Mouse (Mus musculus) brain, adult 2 months (tissue): ENCODE data around the gene Serpina3k.
"Not testable (repeated sequence)": the region's sequence is repeated elsewhere in the genome, so short reads cannot be mapped to it uniquely, and the experiment has no call there.

Experiments used
- DNase-seq: peaks from one replicate; pipeline ENCODE4 v3.0.0; 2011; ENCODE audit warnings: low read depth, low spot score

Gene Serpina3k

GRCm38 (mm10) chr12:104338226-104338625 lies at the start of gene Serpina3k, which contains the start of gene Serpina3m:
Gene Serpina3k, plus strand, starts transcription at chr12:104338486.
Gene Serpina3m, plus strand, starts transcription at chr12:104338486.
- not testable (repeated sequence) for DNase-seq

GRCm38 (mm10) chr12:104289872-104290271 lies 48.4 kb upstream of the Serpina3k start:
- DNase-seq = no peak

GRCm38 (mm10) chr12:104293963-104294362 lies 44.3 kb upstream of the Serpina3k start:
- DNase-seq = peak; percentile 27

- DNase-seq = peak; percentile 75
These were observed 40.2 kb upstream of the Serpina3k start for GRCm38 (mm10) chr12:104298049-104298448.

GRCm38 (mm10) chr12:104305991-104306390 lies 32.3 kb upstream of the Serpina3k start:
- no peak for DNase-seq

GRCm38 (mm10) chr12:104314253-104314652 lies 24.0 kb upstream of the Serpina3k start, which contains the start of gene Serpina3j:
Gene Serpina3j, plus strand, starts transcription at chr12:104314553.
- no peak for DNase-seq

- DNase-seq = peak; percentile 2
These were observed 15.8 kb upstream of the Serpina3k start for GRCm38 (mm10) chr12:104322454-104322853.

- no peak for DNase-seq
These were observed 6.6 kb upstream of the Serpina3k start for GRCm38 (mm10) chr12:104331701-104332100.

- DNase-seq = not testable (repeated sequence)
These were observed 1.4 kb upstream of the Serpina3k start for GRCm38 (mm10) chr12:104336873-104337272.

- DNase-seq = no peak
These were observed 419 bp downstream of the Serpina3k start for GRCm38 (mm10) chr12:104338705-104339104.

- DNase-seq = not testable (repeated sequence)
These were observed 4.2 kb downstream of the Serpina3k start for GRCm38 (mm10) chr12:104342489-104342888.

GRCm38 (mm10) chr12:104345181-104345580 lies 6.9 kb downstream of the Serpina3k start:
- DNase-seq = no peak

- no peak for DNase-seq
These were observed 7.4 kb downstream of the Serpina3k start for GRCm38 (mm10) chr12:104345707-104346106.

- no peak for DNase-seq
These were observed 8.8 kb downstream of the Serpina3k start for GRCm38 (mm10) chr12:104347091-104347490.

GRCm38 (mm10) chr12:104351812-104352211 lies 13.5 kb downstream of the Serpina3k start:
- DNase-seq = peak; percentile 61

- no peak for DNase-seq
These were observed 17.7 kb downstream of the Serpina3k start for GRCm38 (mm10) chr12:104356006-104356405.

- no peak for DNase-seq
These were observed 31.7 kb downstream of the Serpina3k start for GRCm38 (mm10) chr12:104369986-104370385.

GRCm38 (mm10) chr12:104377179-104377578 lies 38.9 kb downstream of the Serpina3k start:
- not testable (repeated sequence) for DNase-seq

- not testable (repeated sequence) for DNase-seq
These were observed 40.1 kb downstream of the Serpina3k start for GRCm38 (mm10) chr12:104378351-104378750.

GRCm38 (mm10) chr12:104378815-104379214 lies 40.5 kb downstream of the Serpina3k start:
- DNase-seq = not testable (repeated sequence)

GRCm38 (mm10) chr12:104379856-104380255 lies 41.6 kb downstream of the Serpina3k start:
- DNase-seq = no peak

- not testable (repeated sequence) for DNase-seq
These were observed 42.9 kb downstream of the Serpina3k start for GRCm38 (mm10) chr12:104381071-104381604.

- DNase-seq = not testable (repeated sequence)
These were observed 47.7 kb downstream of the Serpina3k start for GRCm38 (mm10) chr12:104385987-104386386.

GRCm38 (mm10) chr12:104386878-104387277 lies 48.6 kb downstream of the Serpina3k start:
- DNase-seq = not testable (repeated sequence)
